Comparison of ENCODE assay signal across 8 mouse cellular contexts in genomic region chr8:70509281-70509952, GRCm38 (mm10). TPM values are rescaled to one million over a fixed set of nuclear protein-coding genes. Genes with fewer than 3 reads are reported as not detected.
A peak's percentile ranks its signal among the peaks of the same experiment; 100 is the strongest.
DNase-seq lines count a peak whose midpoint lies in the region; ATAC-seq and TF ChIP-seq lines count a peak whose summit lies in the region.

No protein-coding gene starts in this region.

- TF ChIP-seq CTCF in C2C12 (IDR thresholded peaks at IDR 0.05; ENCODE audit: control insufficient read depth, insufficient read depth, insufficient read length), result no peak

- peak overlapping the region; percentile 92 for H3ac ChIP-seq in C2C12 (ENCODE audit: control insufficient read depth, insufficient read length, low read depth)

- H3K36me3 ChIP-seq in heart, embryonic 11.5 days (ENCODE audit: control insufficient read depth, insufficient read depth, low read length), result peaks cover 10% of the 10 kb centered on the region
- peaks cover 46% of the 10 kb centered on the region for H3K36me3 ChIP-seq in C2C12 (ENCODE audit: control insufficient read depth, insufficient read depth)
- peaks cover 47% of the 10 kb centered on the region for H3K36me3 ChIP-seq in forebrain, embryonic 13.5 days (ENCODE audit: poor library complexity, severe bottlenecking)
- peaks cover 47% of the 10 kb centered on the region for H3K36me3 ChIP-seq in liver, embryonic 13.5 days

- H3K79me3 ChIP-seq in C2C12 (ENCODE audit: low read depth), result peaks cover 41% of the 10 kb centered on the region

- H3K27me3 ChIP-seq in heart, embryonic 11.5 days (ENCODE audit: control insufficient read depth, insufficient read depth, low read length), result peaks cover 2% of the 10 kb centered on the region; the same call in 1 of the 2 replicates
- no peaks in the 10 kb centered on the region for H3K27me3 ChIP-seq in C2C12 (ENCODE audit: control insufficient read depth, insufficient read depth, insufficient read length)
- H3K27me3 ChIP-seq in forebrain, embryonic 13.5 days, result no peaks in the 10 kb centered on the region
- H3K27me3 ChIP-seq in liver, embryonic 13.5 days, result no peaks in the 10 kb centered on the region

- ATAC-seq in heart, embryonic 11.5 days (replicated peaks; ENCODE audit: insufficient number of reproducible peaks, low FRiP score, low TSS enrichment), result no peak
- ATAC-seq in forebrain, embryonic 13.5 days, result no peak
- ATAC-seq in liver, embryonic 13.5 days (ENCODE audit: low read depth), result no peak

- peak overlapping the region; percentile 93 for H3K4me2 ChIP-seq in heart, embryonic 11.5 days
- H3K4me2 ChIP-seq in forebrain, embryonic 13.5 days, result peak overlapping the region; percentile 99
- peak overlapping the region; percentile 93 for H3K4me2 ChIP-seq in liver, embryonic 13.5 days

- WGBS in heart, embryonic 11.5 days (ENCODE audit: insufficient replicate concordance), result 9% methylated on average over 25 of the region's 25 CpGs
- WGBS in forebrain, embryonic 13.5 days, result 17% methylated on average over 25 of the region's 25 CpGs
- WGBS in liver, embryonic 13.5 days (ENCODE audit: insufficient replicate concordance), result 2% methylated on average over 25 of the region's 25 CpGs

- intact Hi-C loops in gastrocnemius, postnatal 14 days (cut with DNase I; ENCODE audit: low total_unique reads), result no loop called here

- H3K9me3 ChIP-seq in heart, embryonic 11.5 days (replicated peaks; ENCODE audit: control insufficient read depth, low read length), result no peaks in the 10 kb centered on the region
- H3K9me3 ChIP-seq in forebrain, embryonic 13.5 days (replicated peaks), result no peaks in the 10 kb centered on the region
- no peaks in the 10 kb centered on the region for H3K9me3 ChIP-seq in liver, embryonic 13.5 days (replicated peaks)

- H3K9ac ChIP-seq in heart, embryonic 11.5 days (ENCODE audit: low read depth, low read length), result peak overlapping the region; percentile 100
- H3K9ac ChIP-seq in forebrain, embryonic 13.5 days, result peak overlapping the region; percentile 98
- peak overlapping the region; percentile 99 for H3K9ac ChIP-seq in liver, embryonic 13.5 days

- peak overlapping the region; percentile 97 for H3K27ac ChIP-seq in heart, embryonic 11.5 days (ENCODE audit: low read depth, low read length)
- H3K27ac ChIP-seq in forebrain, embryonic 13.5 days, result peak overlapping the region; percentile 92
- peak overlapping the region; percentile 99 for H3K27ac ChIP-seq in liver, embryonic 13.5 days

- peak overlapping the region; percentile 97 for H3K4me3 ChIP-seq in heart, embryonic 11.5 days (ENCODE audit: low read depth, low read length)
- H3K4me3 ChIP-seq in C2C12 (ENCODE audit: insufficient read depth, poor library complexity, severe bottlenecking), result peak overlapping the region; percentile 93
- H3K4me3 ChIP-seq in forebrain, embryonic 13.5 days, result peak overlapping the region; percentile 98
- peak overlapping the region; percentile 89 for H3K4me3 ChIP-seq in liver, embryonic 13.5 days (replicated peaks)

- no peak for DNase-seq in heart, adult 11 months
- DNase-seq in liver, embryonic 13.5 days, result no peak
- no peak for DNase-seq in right cerebral cortex, adult 2 months (ENCODE audit: low spot score in 2 of 2)
- no peak for DNase-seq in left cerebral cortex, adult 11 months (ENCODE audit: low spot score)
- DNase-seq in gastrocnemius, postnatal 14 days, result no peak

- H3K4me1 ChIP-seq in heart, embryonic 11.5 days (ENCODE audit: control insufficient read depth, insufficient read depth, low read length), result peaks cover 19% of the 10 kb centered on the region
- peaks cover 41% of the 10 kb centered on the region for H3K4me1 ChIP-seq in forebrain, embryonic 13.5 days
- H3K4me1 ChIP-seq in liver, embryonic 13.5 days (replicated peaks), result peaks cover 77% of the 10 kb centered on the region

- peaks cover 73% of the 10 kb centered on the region for H3K79me2 ChIP-seq in C2C12 (ENCODE audit: control insufficient read depth, insufficient read depth)

TF ChIP-seq in C2C12, 6 proteins besides CTCF, POLR2A, EP300 and RAD21:
- TF ChIP-seq MYOD1 (IDR thresholded peaks at IDR 0.05; ENCODE audit: control insufficient read depth, insufficient read length, low read depth) (no peak), CEBPB (IDR thresholded peaks at IDR 0.05; ENCODE audit: low read depth) (no peak), MAX (IDR thresholded peaks at IDR 0.05) (no peak), MYOG (IDR thresholded peaks at IDR 0.05; ENCODE audit: control insufficient read depth, extremely low read depth, insufficient read length) (no peak), USF1 (IDR thresholded peaks at IDR 0.05; ENCODE audit: low read depth) (no peak), FOSL1 (IDR thresholded peaks at IDR 0.05; ENCODE audit: insufficient read depth, low read length, poor library complexity, severe bottlenecking) (no peak)
TF ChIP-seq in C2C12: peak in this region for 0.

RNA-seq across cellular contexts. Expression of gene Uba52, which starts 1.2 kb away (rescaled TPM):
- polyA plus RNA-seq in heart, embryonic 11.5 days (2014; fragmentation: Nextera tagmentation; extraction: Ambion mirVana), result 798 and 827 TPM in 2 replicates
- polyA plus RNA-seq in C2C12 (2012; fragmentation: generic; extraction: Trizol), result 1,556 TPM
- 812 and 920 TPM in 2 replicates for polyA plus RNA-seq in forebrain, embryonic 13.5 days (2015; fragmentation: Nextera tagmentation; extraction: Ambion mirVana)
- 736 and 758 TPM in 2 replicates for polyA plus RNA-seq in liver, embryonic 13.5 days (2015; fragmentation: Nextera tagmentation; extraction: Ambion mirVana)
- total RNA-seq in gastrocnemius, postnatal 14 days (2021), result 1,000 to 10,000 TPM; 1,030 to 1,066 TPM

RNA-seq across cellular contexts. Expression of gene Rex1bd, which starts 2.9 kb away (rescaled TPM):
- 109 and 124 TPM in 2 replicates for polyA plus RNA-seq in heart, embryonic 11.5 days (2014; fragmentation: Nextera tagmentation; extraction: Ambion mirVana)
- polyA plus RNA-seq in C2C12 (2012; fragmentation: generic; extraction: Trizol), result 199 TPM
- 150 and 154 TPM in 2 replicates for polyA plus RNA-seq in forebrain, embryonic 13.5 days (2015; fragmentation: Nextera tagmentation; extraction: Ambion mirVana)
- polyA plus RNA-seq in liver, embryonic 13.5 days (2015; fragmentation: Nextera tagmentation; extraction: Ambion mirVana), result 81.2 and 82.3 TPM in 2 replicates
- total RNA-seq in gastrocnemius, postnatal 14 days (2021), result 100 to 1,000 TPM; 118 to 122 TPM

RNA-seq across cellular contexts. Expression of gene Crlf1, which starts 16.5 kb away (rescaled TPM):
- 0.80 and 3.8 TPM in 2 replicates for polyA plus RNA-seq in heart, embryonic 11.5 days (2014; fragmentation: Nextera tagmentation; extraction: Ambion mirVana)
- 294 TPM for polyA plus RNA-seq in C2C12 (2012; fragmentation: generic; extraction: Trizol)
- 0.86 and 0.92 TPM in 2 replicates for polyA plus RNA-seq in forebrain, embryonic 13.5 days (2015; fragmentation: Nextera tagmentation; extraction: Ambion mirVana)
- polyA plus RNA-seq in liver, embryonic 13.5 days (2015; fragmentation: Nextera tagmentation; extraction: Ambion mirVana), result 3.2 and 3.6 TPM in 2 replicates
- total RNA-seq in gastrocnemius, postnatal 14 days (2021), result 1 to 10 TPM; 1.5 to 1.9 TPM

RNA-seq across cellular contexts. Expression of gene Fkbp8, which starts 18.1 kb away (rescaled TPM):
- 202 and 212 TPM in 2 replicates for polyA plus RNA-seq in heart, embryonic 11.5 days (2014; fragmentation: Nextera tagmentation; extraction: Ambion mirVana)
- 256 TPM for polyA plus RNA-seq in C2C12 (2012; fragmentation: generic; extraction: Trizol)
- polyA plus RNA-seq in forebrain, embryonic 13.5 days (2015; fragmentation: Nextera tagmentation; extraction: Ambion mirVana), result 357 and 385 TPM in 2 replicates
- polyA plus RNA-seq in liver, embryonic 13.5 days (2015; fragmentation: Nextera tagmentation; extraction: Ambion mirVana), result 177 and 182 TPM in 2 replicates
- 100 to 1,000 TPM; 116 to 117 TPM for total RNA-seq in gastrocnemius, postnatal 14 days (2021)

RNA-seq across cellular contexts. Expression of gene Kxd1, which starts 18.3 kb away (rescaled TPM):
- 67.3 and 68.1 TPM in 2 replicates for polyA plus RNA-seq in heart, embryonic 11.5 days (2014; fragmentation: Nextera tagmentation; extraction: Ambion mirVana)
- 47.5 TPM for polyA plus RNA-seq in C2C12 (2012; fragmentation: generic; extraction: Trizol)
- polyA plus RNA-seq in forebrain, embryonic 13.5 days (2015; fragmentation: Nextera tagmentation; extraction: Ambion mirVana), result 52.5 and 53.6 TPM in 2 replicates
- 36.2 TPM in 2 replicates for polyA plus RNA-seq in liver, embryonic 13.5 days (2015; fragmentation: Nextera tagmentation; extraction: Ambion mirVana)
- total RNA-seq in gastrocnemius, postnatal 14 days (2021), result 10 to 100 TPM; 64.9 to 73.0 TPM

Comparison
In these comparisons a context has a peak if more than half of its experiments do, and no peak if none do; other contexts are left out.
1. RNA of gene Crlf1, which starts 16.5 kb away (polyA plus RNA-seq): 294 TPM in C2C12 (single experiment); 3.2 to 3.6 TPM in liver, embryonic 13.5 days, 0.86 to 0.92 TPM in forebrain, embryonic 13.5 days and 0.80 to 3.8 TPM in heart, embryonic 11.5 days; every median in the first group is over 10 times any median in the second.
2. Peak in every context shown above with its lines, with median percentiles within 50 percentile points of each other: H3K27ac ChIP-seq, H3K4me2 ChIP-seq, H3K4me3 ChIP-seq and H3K9ac ChIP-seq.